Mouse (Mus musculus) liver (tissue): ENCODE results near the gene Gm13694.
"Not testable (repeated sequence)": the region's sequence is repeated elsewhere in the genome, so short reads cannot be mapped to it uniquely, and the experiment has no call there.

Source experiments
- DNase-seq: peaks from one replicate; pipeline ENCODE4 v3.0.0-alpha.2; 2020; ENCODE audit warnings: mixed read lengths

Gene Gm13694

DNA sequence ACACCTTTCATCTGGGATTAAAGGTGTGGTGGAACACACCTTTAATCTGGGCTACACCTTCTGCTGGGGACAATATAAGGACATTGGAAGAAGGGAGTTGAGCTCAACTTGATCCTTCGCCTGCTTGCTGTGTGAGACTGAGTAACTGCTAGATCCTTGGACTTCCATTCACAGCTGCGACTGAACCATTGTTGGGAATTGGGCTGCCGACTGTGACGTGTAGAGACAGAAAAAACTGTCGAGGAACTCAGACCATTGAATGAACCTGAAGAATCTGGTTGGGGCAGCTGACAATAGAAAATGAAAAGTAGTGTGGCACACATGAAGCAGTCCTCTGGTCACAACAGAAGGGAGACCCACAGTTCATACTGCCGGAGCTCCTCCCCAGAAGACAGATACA lies at the start of gene Gm13694:
Gm13694 (plus strand) TSS at position 301 of the 400 bp plus-strand sequence.
- not testable (repeated sequence) for DNase-seq

DNA sequence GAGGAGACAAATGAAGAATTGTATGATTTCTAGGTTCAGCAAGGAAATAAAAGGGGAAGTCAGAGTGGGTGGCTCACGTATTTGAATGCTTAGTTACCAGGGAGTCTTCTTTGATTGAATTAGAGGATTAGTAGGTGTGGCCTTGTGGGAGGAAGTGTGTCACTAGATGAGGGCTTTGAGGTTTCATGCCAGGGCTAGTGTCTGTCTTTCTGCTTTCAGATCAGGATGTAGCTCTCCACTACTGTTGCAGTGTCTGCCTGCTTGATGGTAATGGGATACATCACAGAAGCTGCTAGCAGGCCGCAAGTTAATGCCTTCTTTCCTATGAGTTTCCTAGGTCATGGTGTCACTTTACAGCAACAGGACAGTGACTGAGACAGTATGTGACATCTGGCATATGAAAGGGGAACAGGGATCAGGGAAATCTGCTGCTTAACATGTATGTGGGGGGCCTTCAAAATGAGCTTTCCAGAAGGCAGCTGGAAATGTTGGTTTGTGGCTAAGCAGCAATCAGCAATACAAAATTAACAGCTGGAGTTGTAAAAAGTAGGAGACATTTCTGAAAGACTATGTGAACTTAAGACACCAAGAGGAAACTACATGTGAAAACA lies 49.1 kb upstream of the Gm13694 start:
- no peak for DNase-seq

DNA sequence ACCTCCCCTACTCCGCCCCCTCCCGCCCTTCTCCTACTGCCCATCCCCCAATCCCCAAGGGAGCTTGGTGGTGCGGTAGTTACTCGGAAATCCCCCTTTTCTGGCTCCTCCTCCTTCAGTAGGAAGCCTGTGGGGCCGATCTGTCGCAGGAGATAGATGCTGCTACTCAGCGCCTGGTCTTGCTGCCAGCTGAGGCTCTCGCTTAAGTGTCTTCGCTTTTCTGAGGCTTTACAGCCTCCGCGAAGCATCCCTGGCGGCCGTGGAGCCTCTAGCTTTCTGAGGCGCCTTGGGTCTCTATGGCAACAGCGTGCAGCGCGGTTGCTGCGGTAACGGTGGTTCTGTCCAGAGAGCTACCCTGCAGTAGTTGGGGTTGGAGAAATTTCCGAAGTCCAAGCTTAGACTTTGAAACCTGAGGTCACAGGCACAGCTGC lies 37.8 kb upstream of the Gm13694 start, which contains the start of gene Zswim2:
Zswim2 (minus strand) TSS at position 298 of the 431 bp plus-strand sequence.
- DNase-seq: peak; percentile 25

DNA sequence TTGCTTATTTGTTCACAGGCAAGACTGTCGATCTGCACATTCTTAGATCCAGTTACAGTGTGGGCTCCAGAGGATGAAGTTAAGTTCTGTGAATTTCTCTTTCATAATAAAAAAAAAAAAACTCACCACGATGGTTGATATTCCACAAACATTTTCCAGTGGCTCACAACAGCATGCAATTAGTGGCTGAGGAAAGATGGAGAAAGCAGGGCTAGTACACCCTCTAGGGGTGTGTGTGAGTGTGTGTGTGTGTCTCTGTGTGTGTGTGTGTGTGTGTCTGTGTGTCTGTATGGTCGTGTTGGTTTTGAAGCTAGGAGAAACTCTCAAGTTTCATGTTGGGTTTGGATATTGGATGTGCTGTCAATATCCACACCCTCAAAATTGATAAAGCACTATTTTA lies 37.4 kb upstream of the Gm13694 start:
- DNase-seq: no peak

DNA sequence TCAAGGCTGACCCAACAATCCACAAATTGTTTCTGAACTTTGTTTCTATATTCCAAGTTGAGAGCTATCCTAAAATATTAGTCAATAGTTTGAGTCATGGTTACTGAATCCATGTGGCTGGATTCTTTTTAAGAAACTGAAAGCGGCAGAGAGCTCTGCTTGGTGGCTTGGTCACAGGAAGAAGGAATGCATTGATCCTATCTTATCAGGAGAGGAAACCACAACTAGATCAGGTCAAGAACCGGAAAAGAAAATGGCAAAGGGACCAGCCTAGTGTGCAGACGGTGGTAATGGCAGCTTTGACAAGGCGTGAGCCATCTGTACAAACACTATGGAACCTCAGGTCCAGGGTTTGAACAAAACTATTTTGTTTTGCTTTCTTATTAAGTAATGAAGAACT lies 36.9 kb upstream of the Gm13694 start:
- DNase-seq: no peak

DNA sequence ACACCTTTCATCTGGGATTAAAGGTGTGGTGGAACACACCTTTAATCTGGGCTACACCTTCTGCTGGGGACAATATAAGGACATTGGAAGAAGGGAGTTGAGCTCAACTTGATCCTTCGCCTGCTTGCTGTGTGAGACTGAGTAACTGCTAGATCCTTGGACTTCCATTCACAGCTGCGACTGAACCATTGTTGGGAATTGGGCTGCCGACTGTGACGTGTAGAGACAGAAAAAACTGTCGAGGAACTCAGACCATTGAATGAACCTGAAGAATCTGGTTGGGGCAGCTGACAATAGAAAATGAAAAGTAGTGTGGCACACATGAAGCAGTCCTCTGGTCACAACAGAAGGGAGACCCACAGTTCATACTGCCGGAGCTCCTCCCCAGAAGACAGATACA lies 23.3 kb upstream of the Gm13694 start, which contains the start of gene Gm13698:
Gm13698 (plus strand) TSS at position 301 of the 400 bp plus-strand sequence.
- DNase-seq: not testable (repeated sequence)

DNA sequence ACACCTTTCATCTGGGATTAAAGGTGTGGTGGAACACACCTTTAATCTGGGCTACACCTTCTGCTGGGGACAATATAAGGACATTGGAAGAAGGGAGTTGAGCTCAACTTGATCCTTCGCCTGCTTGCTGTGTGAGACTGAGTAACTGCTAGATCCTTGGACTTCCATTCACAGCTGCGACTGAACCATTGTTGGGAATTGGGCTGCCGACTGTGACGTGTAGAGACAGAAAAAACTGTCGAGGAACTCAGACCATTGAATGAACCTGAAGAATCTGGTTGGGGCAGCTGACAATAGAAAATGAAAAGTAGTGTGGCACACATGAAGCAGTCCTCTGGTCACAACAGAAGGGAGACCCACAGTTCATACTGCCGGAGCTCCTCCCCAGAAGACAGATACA lies 17.5 kb upstream of the Gm13694 start, which contains the start of gene Gm13693:
Gm13693 (plus strand) TSS at position 301 of the 400 bp plus-strand sequence.
- not testable (repeated sequence) for DNase-seq

DNA sequence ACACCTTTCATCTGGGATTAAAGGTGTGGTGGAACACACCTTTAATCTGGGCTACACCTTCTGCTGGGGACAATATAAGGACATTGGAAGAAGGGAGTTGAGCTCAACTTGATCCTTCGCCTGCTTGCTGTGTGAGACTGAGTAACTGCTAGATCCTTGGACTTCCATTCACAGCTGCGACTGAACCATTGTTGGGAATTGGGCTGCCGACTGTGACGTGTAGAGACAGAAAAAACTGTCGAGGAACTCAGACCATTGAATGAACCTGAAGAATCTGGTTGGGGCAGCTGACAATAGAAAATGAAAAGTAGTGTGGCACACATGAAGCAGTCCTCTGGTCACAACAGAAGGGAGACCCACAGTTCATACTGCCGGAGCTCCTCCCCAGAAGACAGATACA lies 11.7 kb upstream of the Gm13694 start, which contains the start of gene Gm13695:
Gm13695 (plus strand) TSS at position 301 of the 400 bp plus-strand sequence.
- not testable (repeated sequence) for DNase-seq

DNA sequence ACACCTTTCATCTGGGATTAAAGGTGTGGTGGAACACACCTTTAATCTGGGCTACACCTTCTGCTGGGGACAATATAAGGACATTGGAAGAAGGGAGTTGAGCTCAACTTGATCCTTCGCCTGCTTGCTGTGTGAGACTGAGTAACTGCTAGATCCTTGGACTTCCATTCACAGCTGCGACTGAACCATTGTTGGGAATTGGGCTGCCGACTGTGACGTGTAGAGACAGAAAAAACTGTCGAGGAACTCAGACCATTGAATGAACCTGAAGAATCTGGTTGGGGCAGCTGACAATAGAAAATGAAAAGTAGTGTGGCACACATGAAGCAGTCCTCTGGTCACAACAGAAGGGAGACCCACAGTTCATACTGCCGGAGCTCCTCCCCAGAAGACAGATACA lies 5.9 kb upstream of the Gm13694 start, which contains the start of gene Gm13696:
Gm13696 (plus strand) TSS at position 301 of the 400 bp plus-strand sequence.
- not testable (repeated sequence) for DNase-seq

DNA sequence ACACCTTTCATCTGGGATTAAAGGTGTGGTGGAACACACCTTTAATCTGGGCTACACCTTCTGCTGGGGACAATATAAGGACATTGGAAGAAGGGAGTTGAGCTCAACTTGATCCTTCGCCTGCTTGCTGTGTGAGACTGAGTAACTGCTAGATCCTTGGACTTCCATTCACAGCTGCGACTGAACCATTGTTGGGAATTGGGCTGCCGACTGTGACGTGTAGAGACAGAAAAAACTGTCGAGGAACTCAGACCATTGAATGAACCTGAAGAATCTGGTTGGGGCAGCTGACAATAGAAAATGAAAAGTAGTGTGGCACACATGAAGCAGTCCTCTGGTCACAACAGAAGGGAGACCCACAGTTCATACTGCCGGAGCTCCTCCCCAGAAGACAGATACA lies 5.7 kb downstream of the Gm13694 start, which contains the start of gene Gm13697:
Gm13697 (plus strand) TSS at position 301 of the 400 bp plus-strand sequence.
- not testable (repeated sequence) for DNase-seq

DNA sequence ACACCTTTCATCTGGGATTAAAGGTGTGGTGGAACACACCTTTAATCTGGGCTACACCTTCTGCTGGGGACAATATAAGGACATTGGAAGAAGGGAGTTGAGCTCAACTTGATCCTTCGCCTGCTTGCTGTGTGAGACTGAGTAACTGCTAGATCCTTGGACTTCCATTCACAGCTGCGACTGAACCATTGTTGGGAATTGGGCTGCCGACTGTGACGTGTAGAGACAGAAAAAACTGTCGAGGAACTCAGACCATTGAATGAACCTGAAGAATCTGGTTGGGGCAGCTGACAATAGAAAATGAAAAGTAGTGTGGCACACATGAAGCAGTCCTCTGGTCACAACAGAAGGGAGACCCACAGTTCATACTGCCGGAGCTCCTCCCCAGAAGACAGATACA lies 11.5 kb downstream of the Gm13694 start, which contains the start of gene Gm13691:
Gm13691 (plus strand) TSS at position 301 of the 400 bp plus-strand sequence.
- not testable (repeated sequence) for DNase-seq

DNA sequence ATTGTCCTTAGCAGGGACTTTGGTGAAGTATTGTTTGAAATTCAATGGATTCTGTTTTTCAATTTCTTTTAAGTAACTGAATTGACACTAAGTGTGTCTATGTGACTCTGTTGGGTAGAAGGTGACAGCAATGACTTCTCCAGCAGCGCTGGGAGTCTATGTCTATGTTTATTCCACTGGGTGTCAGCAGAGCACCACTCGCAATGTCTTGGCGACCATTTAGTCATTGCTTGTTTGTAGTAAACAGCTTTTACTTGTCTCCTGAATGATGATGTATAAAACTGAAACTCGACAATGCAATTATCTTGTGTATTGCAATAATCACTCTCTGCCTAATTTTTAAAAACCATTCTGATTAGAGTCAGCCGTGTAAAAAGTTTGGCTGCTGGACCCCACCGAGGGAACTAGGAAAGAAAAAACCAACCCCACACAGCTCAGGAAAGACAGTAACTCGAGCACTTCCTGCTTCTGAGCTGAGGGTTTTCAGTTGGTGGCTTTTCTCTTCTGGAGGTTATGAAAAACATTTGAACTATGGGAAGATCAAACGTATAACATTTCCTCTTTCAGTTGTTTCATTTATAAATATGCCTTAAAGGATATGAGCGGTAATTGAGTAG lies 15.0 kb downstream of the Gm13694 start:
- DNase-seq: not testable (repeated sequence)

DNA sequence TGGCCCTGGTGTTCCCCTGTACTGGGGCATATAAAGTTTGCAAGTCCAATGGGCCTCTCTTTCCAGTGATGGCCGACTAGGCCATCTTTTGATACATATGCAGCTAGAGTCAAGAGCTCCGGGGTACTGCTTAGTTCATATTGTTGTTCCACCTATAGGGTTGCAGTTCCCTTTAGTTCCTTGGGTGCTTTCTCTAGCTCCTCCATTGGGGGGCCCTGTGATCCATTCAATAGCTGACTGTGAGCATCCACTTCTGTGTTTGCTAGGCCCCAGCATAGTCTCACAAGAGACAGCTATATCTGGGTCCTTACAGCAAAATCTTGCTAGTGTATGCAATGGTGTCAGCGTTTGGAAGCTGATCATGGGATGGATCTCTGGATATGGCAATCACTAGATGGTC lies 15.8 kb downstream of the Gm13694 start:
- not testable (repeated sequence) for DNase-seq

DNA sequence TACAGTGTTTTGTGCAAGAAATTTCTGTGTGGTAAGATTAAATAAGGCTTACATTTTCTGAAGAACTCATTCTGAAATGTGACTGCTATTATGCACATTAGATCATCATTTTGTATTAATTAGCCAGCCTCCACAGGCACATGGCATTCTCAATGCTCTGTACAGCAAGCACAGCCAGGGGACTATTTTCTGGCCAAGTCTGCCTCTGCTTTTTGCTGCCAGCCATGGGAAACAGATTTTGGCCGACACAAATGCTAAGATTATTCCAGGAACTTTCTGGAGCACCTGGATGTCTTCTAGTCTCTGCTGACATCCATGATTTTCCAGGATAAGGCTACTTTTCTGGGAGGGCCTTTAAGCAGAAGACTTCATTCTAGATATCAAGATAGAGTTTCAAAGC lies 30.2 kb downstream of the Gm13694 start:
- no peak for DNase-seq

DNA sequence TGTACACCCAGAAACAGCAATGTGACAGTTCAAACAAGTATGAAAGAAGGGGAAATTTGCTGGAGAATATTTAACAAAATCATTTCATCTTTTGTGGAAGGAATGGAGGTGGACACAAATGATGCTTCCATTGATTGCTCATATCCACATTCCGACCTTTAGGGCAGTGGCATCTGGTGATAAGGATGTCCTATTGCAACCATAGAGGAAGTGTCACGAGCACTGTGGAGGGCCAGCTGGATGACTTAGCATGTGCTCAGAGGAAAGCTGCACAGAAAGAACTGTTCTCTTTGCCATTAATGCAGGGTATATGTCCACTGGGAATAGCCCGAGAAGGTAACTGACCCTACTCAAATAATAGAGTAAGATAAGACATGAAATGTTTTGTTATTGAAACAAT lies 31.1 kb downstream of the Gm13694 start:
- no peak for DNase-seq

DNA sequence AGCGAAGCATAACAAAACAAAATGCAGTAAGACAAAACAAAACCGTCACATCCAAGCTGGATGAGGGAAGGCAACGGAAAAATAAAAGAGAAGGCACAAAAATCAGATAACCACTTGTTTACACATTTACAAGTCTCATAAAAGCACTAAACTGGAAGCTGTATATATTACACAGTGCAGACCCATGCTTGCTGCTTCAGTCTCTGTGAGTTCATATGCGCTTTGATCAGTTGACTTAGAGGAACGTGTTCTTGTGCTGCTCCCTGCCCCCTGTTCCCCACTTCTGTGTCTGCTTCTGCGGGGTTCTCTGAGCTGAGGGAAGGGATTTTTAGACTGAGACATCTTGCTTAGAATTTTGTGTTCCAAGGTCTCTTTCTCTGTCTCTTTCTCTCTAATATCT lies 35.8 kb downstream of the Gm13694 start:
- DNase-seq: no peak

DNA sequence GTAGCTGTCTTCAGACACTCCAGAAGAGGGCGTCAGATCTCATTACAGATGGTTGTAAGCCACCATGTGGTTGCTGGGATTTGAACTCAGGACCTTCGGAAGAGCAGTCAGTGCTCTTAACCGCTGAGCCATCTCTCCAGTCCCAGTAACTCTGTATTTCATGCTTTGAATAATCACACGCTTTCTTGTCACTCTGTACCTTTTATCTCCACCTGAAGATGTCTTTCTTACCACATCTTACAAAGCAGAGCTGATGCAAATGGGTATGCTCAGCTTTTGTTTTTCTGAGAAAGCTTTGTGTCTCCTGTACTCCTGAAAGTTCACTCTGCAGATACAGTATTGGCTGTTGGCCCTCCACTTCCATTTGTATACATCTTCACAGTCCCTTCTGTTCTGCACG lies 37.6 kb downstream of the Gm13694 start:
- DNase-seq: not testable (repeated sequence)

DNA sequence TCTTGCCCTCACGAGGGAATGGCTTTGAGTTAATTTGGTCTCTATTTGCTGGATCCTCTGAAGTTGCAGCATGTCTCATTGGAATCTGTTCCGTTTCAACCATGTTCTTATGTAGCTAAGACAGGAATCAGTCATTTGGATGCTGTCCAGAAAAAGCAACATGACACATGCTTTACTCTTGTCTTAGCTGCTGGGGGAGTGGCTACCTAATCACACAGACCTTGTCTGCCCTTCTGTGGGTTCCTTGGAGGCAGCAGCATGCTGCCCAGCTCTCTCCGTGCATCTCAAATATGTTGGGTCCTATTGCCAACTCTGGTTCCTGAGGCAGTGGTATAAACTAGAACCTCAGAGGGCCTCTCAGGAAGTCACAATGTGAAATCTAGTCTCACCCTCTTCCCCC lies 39.6 kb downstream of the Gm13694 start:
- DNase-seq: no peak

DNA sequence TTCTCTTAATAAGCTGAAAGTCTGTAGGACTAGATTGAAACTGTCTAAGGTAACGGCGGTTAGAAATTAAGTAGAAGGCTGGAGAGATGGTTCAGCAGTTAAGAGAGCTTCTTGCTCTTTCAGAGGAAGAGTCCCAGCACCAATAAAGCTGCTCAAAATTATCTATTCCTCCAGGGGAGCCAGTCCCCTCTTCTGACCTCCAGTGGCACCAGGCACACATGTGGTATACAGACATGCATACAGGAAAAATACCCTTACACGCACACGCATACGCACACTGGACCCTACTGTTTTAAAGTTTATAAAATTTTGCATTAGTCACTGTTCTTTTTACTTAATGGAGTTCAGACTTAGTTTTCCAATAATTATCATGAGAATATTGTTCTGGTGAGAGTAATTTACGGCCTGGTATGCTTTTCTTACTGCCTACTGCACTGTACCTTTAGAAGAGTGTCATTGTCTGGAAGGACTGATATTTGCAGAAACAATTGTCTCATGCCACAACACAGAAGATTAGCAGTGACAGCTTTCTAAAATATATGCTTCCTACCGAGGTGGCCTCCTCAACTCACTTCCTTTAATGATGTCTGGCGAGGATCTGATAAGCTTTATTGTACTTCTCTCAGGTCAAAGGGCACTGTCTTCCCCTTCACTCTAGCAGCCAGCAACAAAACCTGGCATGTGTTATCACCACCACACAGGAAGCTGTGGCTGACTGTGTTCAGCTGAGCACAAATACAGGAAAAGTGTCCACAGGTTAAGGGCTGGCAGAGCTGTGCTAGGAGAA lies 41.0 kb downstream of the Gm13694 start:
- DNase-seq: peak; percentile 35

DNA sequence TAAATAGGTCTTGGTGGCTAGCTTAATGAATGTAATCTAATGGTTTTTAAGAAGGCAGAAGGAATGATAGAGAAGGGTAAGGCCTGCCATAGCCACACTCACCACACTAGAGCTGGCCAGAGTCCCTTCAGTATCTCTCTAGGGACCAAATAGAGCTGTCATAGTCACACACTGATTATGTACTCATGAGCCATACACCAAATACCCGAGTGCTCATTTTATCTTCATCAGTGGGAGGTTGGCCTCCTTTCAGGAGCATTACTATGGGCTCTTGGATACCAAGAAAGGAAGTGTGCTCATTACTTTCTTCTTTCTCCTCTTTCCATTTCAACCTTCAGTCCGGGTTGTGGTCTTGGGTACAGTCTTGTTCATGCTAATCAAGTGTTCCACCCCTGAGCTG lies 43.2 kb downstream of the Gm13694 start:
- DNase-seq: no peak

DNA sequence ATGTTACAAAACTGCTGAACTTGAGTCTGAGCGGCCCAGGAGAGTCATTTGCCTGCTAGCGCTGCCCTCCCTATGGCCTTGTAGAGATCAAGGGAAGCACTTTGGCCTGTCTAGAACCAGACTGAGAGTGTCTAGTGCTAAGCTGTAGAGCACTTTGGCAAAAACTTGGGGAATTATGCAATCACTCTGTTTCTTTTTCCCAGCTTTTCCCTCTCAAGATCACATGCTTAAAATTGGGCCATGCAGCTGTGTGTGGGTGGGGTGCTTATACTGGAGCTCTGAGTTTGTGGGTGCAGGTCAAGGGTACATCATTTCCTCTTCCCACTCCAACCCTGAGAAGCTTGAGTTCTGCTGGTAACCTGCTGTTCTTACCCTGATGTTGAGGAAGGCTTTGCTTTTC lies 44.2 kb downstream of the Gm13694 start:
- no peak for DNase-seq

DNA sequence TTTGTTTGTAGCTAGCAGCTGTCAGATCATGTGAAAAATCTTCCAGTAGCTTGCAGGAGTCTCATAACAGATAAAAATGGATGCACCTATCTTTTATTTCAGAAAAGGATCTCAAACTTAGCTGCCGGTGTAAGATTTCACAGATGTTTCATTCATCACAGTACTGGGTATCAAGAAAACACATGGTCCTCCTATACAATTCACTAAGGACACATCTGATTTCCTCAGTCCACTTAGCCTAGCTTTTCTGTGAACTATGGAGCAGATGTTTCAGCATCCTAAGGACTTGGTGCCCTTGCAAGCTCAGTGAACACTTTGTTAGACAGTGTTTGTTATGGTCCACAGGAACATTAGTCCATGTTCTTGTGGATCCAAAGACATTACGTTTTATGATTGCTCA lies 44.6 kb downstream of the Gm13694 start:
- no peak for DNase-seq

DNA sequence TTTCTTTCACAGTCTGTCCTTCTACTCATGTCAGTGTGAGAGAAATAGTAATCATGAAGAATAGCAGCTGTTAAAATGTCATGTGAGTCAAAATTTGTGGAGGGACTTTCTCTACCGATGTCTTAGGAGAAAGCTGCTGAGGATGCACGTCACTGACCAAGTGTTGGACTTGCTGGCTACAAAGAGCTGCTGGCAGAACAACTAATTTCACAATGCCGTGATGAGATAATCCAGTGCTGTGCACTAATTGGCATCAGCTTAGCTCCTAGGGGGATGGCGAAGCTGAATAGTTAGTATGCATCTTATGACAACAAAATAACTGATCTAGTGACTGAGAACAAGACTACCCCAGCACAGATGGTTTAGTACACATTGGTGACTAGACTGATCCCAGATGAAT lies 46.5 kb downstream of the Gm13694 start:
- DNase-seq: no peak
